Mouse (Mus musculus) lung, embryonic 14.5 days (tissue): Measurements from ENCODE around the gene Gm20388. TPM values are rescaled to one million over a fixed set of nuclear protein-coding genes. Genes with fewer than 3 reads are reported as not detected.
A peak's percentile ranks its signal among the peaks of the same experiment; 100 is the strongest.

ENCODE experiments used
- ATAC-seq: fragments of 200-750 bp; cut with Nextera tagmentation; 2 replicates; pipeline ENCODE4 v1.8.0; 2017; ENCODE audit warnings: mild to moderate bottlenecking, moderate TSS enrichment, moderate library complexity; ENCODE audit not compliant: insufficient read depth
- DNase-seq: peaks from one replicate; pipeline ENCODE4 v3.0.0-alpha.2; 2015
- H3K27ac ChIP-seq: fragments of 300-500 bp; sonication (generic); 2 replicates; pipeline ENCODE4 v1.5.1; 2014; ENCODE audit warnings: low read depth, mild to moderate bottlenecking, moderate library complexity
- H3K27me3 ChIP-seq: fragments of 300-500 bp; sonication (generic); 2 replicates; pipeline ENCODE4 v1.6.1; 2014; ENCODE audit warnings: low read length, control low read depth; ENCODE audit not compliant: insufficient read depth
- H3K36me3 ChIP-seq: fragments of 300-500 bp; sonication (generic); 2 replicates; pipeline ENCODE4 v1.6.1; 2014; ENCODE audit warnings: control low read depth; ENCODE audit not compliant: insufficient read depth
- H3K4me1 ChIP-seq: fragments of 300-500 bp; sonication (generic); 2 replicates; pipeline ENCODE4 v1.6.1; 2014; ENCODE audit warnings: antibody characterized with exemption, control low read depth; ENCODE audit not compliant: insufficient read depth
- H3K4me2 ChIP-seq: fragments of 300-500 bp; sonication (generic); 2 replicates; pipeline ENCODE4 v1.6.1; 2014; ENCODE audit warnings: mild to moderate bottlenecking
- H3K4me3 ChIP-seq: fragments of 300-500 bp; sonication (generic); 2 replicates; pipeline ENCODE4 v1.5.1; 2014; ENCODE audit warnings: low read depth, low read length
- H3K9ac ChIP-seq: fragments of 300-500 bp; sonication (generic); 2 replicates; pipeline ENCODE4 v1.6.1; 2014
- H3K9me3 ChIP-seq: fragments of 300-500 bp; sonication (generic); 2 replicates; pipeline ENCODE4 v1.6.1; 2016; ENCODE audit warnings: low read depth, low read length, control low read depth
- CTCF ChIP-seq: IDR thresholded peaks from 2 replicates; pipeline ENCODE4 v1.5.1; 2016; ENCODE audit warnings: antibody characterized with exemption, low read depth
- WGBS: fragments of 180-500 bp; shearing (Covaris S2); extraction: QIAGEN DNeasy Blood & Tissue Kit; methylation state at CpG from one replicate; pipeline ENCODE4 v1.1.7; 2014; 5-methylcytosine and 5-hydroxymethylcytosine counted together
- polyA plus RNA-seq: library from polyadenylated mRNA; unstranded; fragments of >200 nt; fragmentation: Nextera tagmentation; extraction: Ambion mirVana; gene quantifications from 2 replicates; pipeline ENCODE4 v1.2.1, GENCODE M21; 2014

The Gm20388 gene
- polyA plus RNA-seq, 1 experiment from 2014 or later = not detected

DNA sequence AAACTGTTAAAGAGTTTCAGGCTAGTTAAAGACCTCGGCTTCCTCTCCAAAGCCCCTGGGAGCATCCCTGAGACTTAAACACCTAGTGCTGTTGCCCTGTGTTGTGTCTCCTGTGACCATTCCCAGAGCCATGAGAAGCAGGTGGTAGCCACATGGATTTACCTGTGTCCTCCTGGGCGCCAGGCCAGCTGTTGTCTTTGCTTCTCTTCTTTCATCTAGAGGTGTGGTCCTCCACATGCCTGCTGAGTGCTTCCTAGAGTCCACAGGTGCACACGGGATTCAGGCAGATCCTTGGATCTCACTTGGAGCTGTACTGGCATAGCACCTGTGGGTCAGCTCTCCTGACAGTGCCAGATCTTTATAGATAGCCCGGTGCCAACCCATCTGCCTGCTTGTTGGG, 4356.6 kb downstream of the Gm20388 start:
- peaks cover 11% of the 10 kb centered on the region; the same call in 1 of the 2 replicates for H3K4me1 ChIP-seq
- TF ChIP-seq CTCF = no peak
- no peak overlapping the region for H3K4me3 ChIP-seq
- no peak for DNase-seq
- H3K9ac ChIP-seq = no peak overlapping the region
- no peak for ATAC-seq
- no peak overlapping the region for H3K4me2 ChIP-seq
- H3K9me3 ChIP-seq = no peaks in the 10 kb centered on the region
- 72% methylated on average over 4 of the region's 4 CpGs for WGBS
- no peaks in the 10 kb centered on the region for H3K27me3 ChIP-seq
- no peaks in the 10 kb centered on the region for H3K36me3 ChIP-seq
- H3K27ac ChIP-seq = no peak overlapping the region

DNA sequence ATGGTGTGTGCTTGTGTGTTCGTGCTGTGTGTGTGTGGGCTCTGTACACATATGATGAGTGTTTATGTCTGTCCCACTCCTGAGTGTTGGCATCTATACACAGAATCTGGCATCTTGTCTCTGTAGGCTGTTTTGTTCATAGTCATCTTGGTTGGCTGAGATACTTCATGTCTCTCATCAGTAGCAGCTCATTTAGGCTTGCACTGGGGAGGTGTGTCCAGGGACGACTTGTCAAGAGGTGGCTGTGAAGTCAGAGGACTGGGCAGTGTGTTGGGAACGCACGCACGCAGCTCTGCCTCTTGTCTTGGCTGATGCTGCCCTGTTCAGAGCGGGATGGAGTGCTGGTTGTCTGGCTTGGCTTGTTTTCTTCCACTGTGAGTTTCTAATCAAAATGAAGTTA, 4359.9 kb downstream of the Gm20388 start:
- Histone ChIP-seq H3K27ac (peak overlapping the region; percentile 71), H3K9ac (no peak overlapping the region), H3K4me3 (no peak overlapping the region), H3K4me1 (0 out of 2 replicates have a peak, but pooled peaks cover 3% of the 10 kb centered on the region), H3K9me3 (no peaks in the 10 kb centered on the region), H3K36me3 (no peaks in the 10 kb centered on the region), H3K4me2 (no peak overlapping the region), H3K27me3 (no peaks in the 10 kb centered on the region)
- ATAC-seq (peak; percentile 95), DNase-seq (peak; percentile 95)
- WGBS = 34% methylated on average over 6 of the region's 6 CpGs
- no peak for TF ChIP-seq CTCF

DNA sequence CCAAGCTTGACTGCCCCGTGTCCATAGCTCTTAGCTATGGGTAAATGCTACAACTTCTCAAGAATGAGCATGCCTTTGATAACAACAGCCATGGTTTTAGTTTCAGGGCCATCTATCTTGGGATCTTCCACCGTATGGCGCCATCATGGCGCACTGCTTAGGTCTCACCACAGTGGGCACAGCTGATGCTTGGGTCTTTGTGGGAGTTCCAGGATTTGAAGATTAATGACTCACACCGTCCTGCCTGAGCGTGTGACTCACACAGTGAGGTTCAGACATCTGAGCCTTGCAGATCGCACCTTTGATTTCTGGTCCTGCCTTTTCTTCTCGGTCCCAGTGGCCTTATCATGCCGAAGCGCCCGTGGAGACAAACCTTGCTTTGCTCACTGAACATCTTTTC, 4360.3 kb downstream of the Gm20388 start:
- peak overlapping the region; percentile 71 for H3K27ac ChIP-seq
- ATAC-seq = peak; percentile 32; the same call in 1 of the 2 replicates
- no peak for TF ChIP-seq CTCF

GRCm38 (mm10) chr8:124271518-124271917, 4360.9 kb downstream of the Gm20388 start:
- Histone ChIP-seq H3K9ac (no peak overlapping the region), H3K4me3 (no peak overlapping the region), H3K9me3 (no peaks in the 10 kb centered on the region), H3K4me1 (0 out of 2 replicates have a peak, but pooled peaks cover 3% of the 10 kb centered on the region), H3K4me2 (no peak overlapping the region), H3K27ac (no peak overlapping the region), H3K36me3 (no peaks in the 10 kb centered on the region), H3K27me3 (no peaks in the 10 kb centered on the region)
- TF ChIP-seq CTCF = no peak
- 61% methylated on average over 12 of the region's 12 CpGs for WGBS
- DNase-seq (no peak), ATAC-seq (no peak)

More for the DNA sequence above, 4360.3 kb downstream of the Gm20388 start:
- Histone ChIP-seq H3K36me3 (no peaks in the 10 kb centered on the region), H3K4me3 (no peak overlapping the region), H3K9ac (no peak overlapping the region), H3K4me2 (no peak overlapping the region), H3K4me1 (0 out of 2 replicates have a peak, but pooled peaks cover 3% of the 10 kb centered on the region), H3K9me3 (no peaks in the 10 kb centered on the region), H3K27me3 (no peaks in the 10 kb centered on the region)
- 45% methylated on average over 11 of the region's 11 CpGs for WGBS
- no peak for DNase-seq

GRCm38 (mm10) chr8:124272792-124273191, 4362.2 kb downstream of the Gm20388 start:
- WGBS = 64% methylated on average over 3 of the region's 3 CpGs
- H3K27me3 ChIP-seq = no peaks in the 10 kb centered on the region
- no peaks in the 10 kb centered on the region for H3K36me3 ChIP-seq
- DNase-seq (no peak), ATAC-seq (no peak)
- no peak overlapping the region for H3K9ac ChIP-seq
- H3K9me3 ChIP-seq = no peaks in the 10 kb centered on the region
- H3K4me3 ChIP-seq = no peak overlapping the region
- H3K27ac ChIP-seq = no peak overlapping the region
- H3K4me1 ChIP-seq = 0 out of 2 replicates have a peak, but pooled peaks cover 3% of the 10 kb centered on the region
- no peak overlapping the region for H3K4me2 ChIP-seq
- TF ChIP-seq CTCF = no peak

- no peak for TF ChIP-seq CTCF
- Histone ChIP-seq H3K9me3 (no peaks in the 10 kb centered on the region), H3K36me3 (no peaks in the 10 kb centered on the region), H3K4me2 (no peak overlapping the region), H3K4me1 (0 out of 2 replicates have a peak, but pooled peaks cover 9% of the 10 kb centered on the region), H3K9ac (no peak overlapping the region), H3K4me3 (no peak overlapping the region), H3K27me3 (no peaks in the 10 kb centered on the region), H3K27ac (no peak overlapping the region)
- no peak for ATAC-seq
- no peak for DNase-seq
- WGBS = 60% methylated on average over 8 of the region's 8 CpGs
Measured at GRCm38 (mm10) chr8:124273606-124274218, 4363.1 kb downstream of the Gm20388 start.

GRCm38 (mm10) chr8:124274441-124275120, 4363.9 kb downstream of the Gm20388 start:
- TF ChIP-seq CTCF = no peak
- H3K27ac ChIP-seq = no peak overlapping the region
- no peak overlapping the region for H3K9ac ChIP-seq
- H3K4me1 ChIP-seq = 0 out of 2 replicates have a peak, but pooled peaks cover 10% of the 10 kb centered on the region
- 62% methylated on average over 10 of the region's 10 CpGs for WGBS
- H3K4me3 ChIP-seq = no peak overlapping the region
- ATAC-seq (no peak), DNase-seq (no peak)
- no peaks in the 10 kb centered on the region for H3K36me3 ChIP-seq
- H3K27me3 ChIP-seq = no peaks in the 10 kb centered on the region
- no peaks in the 10 kb centered on the region for H3K9me3 ChIP-seq
- H3K4me2 ChIP-seq = no peak overlapping the region
